Mouse (Mus musculus) splenic B cell, adult 2 months (primary cell): ENCODE measurements around the gene Epb41l1.

Source experiments
- DNase-seq: peaks from one replicate; pipeline ENCODE4 v3.0.0-alpha.2; 2011; ENCODE audit warnings: low read depth, low spot score
- H3K27me3 ChIP-seq: 2 replicates; pipeline ENCODE4 v1.6.1; 2012; ENCODE audit warnings: mild to moderate bottlenecking, low read length, moderate library complexity, mixed read lengths; ENCODE audit not compliant: control insufficient read depth, poor library complexity, insufficient read depth, severe bottlenecking
- H3K36me3 ChIP-seq: 2 replicates; pipeline ENCODE4 v1.6.1; 2012; ENCODE audit warnings: mild to moderate bottlenecking, low read length, moderate library complexity, mixed read lengths; ENCODE audit not compliant: control insufficient read depth, poor library complexity, insufficient read depth, severe bottlenecking

Gene Epb41l1

GRCm38 (mm10) chr2:156542410-156542809 is 121.7 kb downstream of the Epb41l1 start:
- DNase-seq, result no peak
- H3K27me3 ChIP-seq, result no peaks in the 10 kb centered on the region
- no peaks in the 10 kb centered on the region for H3K36me3 ChIP-seq

- DNase-seq, result no peak
- no peaks in the 10 kb centered on the region for H3K27me3 ChIP-seq
Measured at GRCm38 (mm10) chr2:156543804-156544203, 123.1 kb downstream of the Epb41l1 start.

GRCm38 (mm10) chr2:156547123-156547891 is 126.6 kb downstream of the Epb41l1 start, which contains the start of gene Aar2:
TSS of gene Aar2 (plus strand) at chr2:156547584.
- H3K27me3 ChIP-seq, result no peaks in the 10 kb centered on the region
- H3K36me3 ChIP-seq, result no peaks in the 10 kb centered on the region; the same call in 1 of the 2 replicates
- peak; percentile 87 for DNase-seq

More at GRCm38 (mm10) chr2:156543804-156544203, 123.1 kb downstream of the Epb41l1 start:
- no peaks in the 10 kb centered on the region for H3K36me3 ChIP-seq

GRCm38 (mm10) chr2:156552421-156552820 is 131.7 kb downstream of the Epb41l1 start:
- no peak for DNase-seq
- no peaks in the 10 kb centered on the region for H3K27me3 ChIP-seq
- H3K36me3 ChIP-seq, result peaks cover 4% of the 10 kb centered on the region

GRCm38 (mm10) chr2:156561808-156562207 is 141.1 kb downstream of the Epb41l1 start:
- DNase-seq, result no peak
- H3K36me3 ChIP-seq, result peaks cover 5% of the 10 kb centered on the region
- H3K27me3 ChIP-seq, result no peaks in the 10 kb centered on the region

GRCm38 (mm10) chr2:156563557-156563956 is 142.8 kb downstream of the Epb41l1 start:
- no peaks in the 10 kb centered on the region for H3K27me3 ChIP-seq
- DNase-seq, result no peak

GRCm38 (mm10) chr2:156566512-156566911 is 145.8 kb downstream of the Epb41l1 start:
- Histone ChIP-seq H3K27me3 (no peaks in the 10 kb centered on the region), H3K36me3 (peaks cover 5% of the 10 kb centered on the region)
- no peak for DNase-seq

More at GRCm38 (mm10) chr2:156563557-156563956, 142.8 kb downstream of the Epb41l1 start:
- H3K36me3 ChIP-seq, result peaks cover 6% of the 10 kb centered on the region

- Histone ChIP-seq H3K36me3 (peaks cover 2% of the 10 kb centered on the region; the same call in 1 of the 2 replicates), H3K27me3 (no peaks in the 10 kb centered on the region)
- DNase-seq, result no peak
Measured at GRCm38 (mm10) chr2:156568647-156569046, 147.9 kb downstream of the Epb41l1 start.

- Histone ChIP-seq H3K27me3 (no peaks in the 10 kb centered on the region), H3K36me3 (peaks cover 2% of the 10 kb centered on the region; the same call in 1 of the 2 replicates)
- DNase-seq, result no peak
Measured at GRCm38 (mm10) chr2:156569261-156569660, 148.6 kb downstream of the Epb41l1 start.

- H3K36me3 ChIP-seq, result peaks cover 2% of the 10 kb centered on the region; the same call in 1 of the 2 replicates
- no peak for DNase-seq
- H3K27me3 ChIP-seq, result no peaks in the 10 kb centered on the region
Measured at GRCm38 (mm10) chr2:156571521-156571920, 150.8 kb downstream of the Epb41l1 start.

- DNase-seq, result no peak
- no peaks in the 10 kb centered on the region for H3K36me3 ChIP-seq
Measured at GRCm38 (mm10) chr2:156576850-156577587, 156.3 kb downstream of the Epb41l1 start.

GRCm38 (mm10) chr2:156580507-156580906 is 159.8 kb downstream of the Epb41l1 start:
- no peak for DNase-seq
- H3K27me3 ChIP-seq, result no peaks in the 10 kb centered on the region
- H3K36me3 ChIP-seq, result no peaks in the 10 kb centered on the region

More at GRCm38 (mm10) chr2:156576850-156577587, 156.3 kb downstream of the Epb41l1 start:
- H3K27me3 ChIP-seq, result no peaks in the 10 kb centered on the region

GRCm38 (mm10) chr2:156581244-156581643 is 160.5 kb downstream of the Epb41l1 start:
- no peak for DNase-seq
- no peaks in the 10 kb centered on the region for H3K36me3 ChIP-seq
- H3K27me3 ChIP-seq, result no peaks in the 10 kb centered on the region

- Histone ChIP-seq H3K36me3 (no peaks in the 10 kb centered on the region), H3K27me3 (no peaks in the 10 kb centered on the region)
- no peak for DNase-seq
Measured at GRCm38 (mm10) chr2:156582887-156583286, 162.2 kb downstream of the Epb41l1 start.
